Mouse (Mus musculus) frontal cortex, postnatal 10 days (tissue): Measurements from ENCODE around the gene Pebp1.

Experiments
- DNase-seq, 2 experiments: peaks; one replicate each; pipeline ENCODE4 v3.0.0; 2022; ENCODE audit warnings: low spot score in 2 of 2, mixed read lengths in 1 of 2

Gene Pebp1

DNA sequence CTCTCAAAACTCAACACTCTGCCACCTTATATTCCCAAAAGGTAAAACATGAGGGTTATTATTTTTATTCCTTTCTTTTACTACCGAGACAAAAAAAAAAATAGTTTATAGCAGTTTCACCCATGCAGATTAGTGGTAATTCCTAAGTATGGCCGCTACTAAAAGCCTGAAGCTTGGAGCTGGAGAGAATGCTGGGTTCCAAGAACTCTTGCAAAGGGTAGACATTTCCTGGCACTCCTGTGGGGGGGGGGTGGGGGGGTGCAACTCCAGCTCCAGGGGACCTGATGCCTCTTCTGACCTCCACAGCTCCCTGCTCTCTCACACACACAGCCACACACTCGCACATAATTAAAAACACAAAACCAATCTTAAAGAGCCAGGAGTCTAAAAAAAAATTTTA lies 1.1 kb downstream of the Pebp1 start:
- DNase-seq: no peak

DNA sequence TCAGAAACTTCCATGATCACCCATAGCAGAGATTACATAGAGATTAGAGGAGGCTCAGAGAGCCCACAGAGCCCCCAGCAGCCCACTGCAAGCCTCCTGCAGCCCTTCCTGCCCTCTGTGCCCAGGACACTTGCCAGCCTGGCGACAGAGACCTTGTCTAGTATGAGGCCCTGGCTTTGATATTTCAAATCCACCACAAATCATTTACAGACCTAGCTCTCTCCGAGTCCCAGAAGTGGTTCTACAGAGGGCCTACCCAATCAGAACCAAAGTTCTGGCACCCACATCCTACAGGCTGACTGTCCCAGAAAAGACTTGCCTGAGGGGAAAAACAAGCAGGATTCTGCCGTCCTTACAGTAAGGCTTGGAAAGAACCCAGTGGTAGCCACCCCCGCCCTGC lies 2.2 kb downstream of the Pebp1 start:
- no peak for DNase-seq

DNA sequence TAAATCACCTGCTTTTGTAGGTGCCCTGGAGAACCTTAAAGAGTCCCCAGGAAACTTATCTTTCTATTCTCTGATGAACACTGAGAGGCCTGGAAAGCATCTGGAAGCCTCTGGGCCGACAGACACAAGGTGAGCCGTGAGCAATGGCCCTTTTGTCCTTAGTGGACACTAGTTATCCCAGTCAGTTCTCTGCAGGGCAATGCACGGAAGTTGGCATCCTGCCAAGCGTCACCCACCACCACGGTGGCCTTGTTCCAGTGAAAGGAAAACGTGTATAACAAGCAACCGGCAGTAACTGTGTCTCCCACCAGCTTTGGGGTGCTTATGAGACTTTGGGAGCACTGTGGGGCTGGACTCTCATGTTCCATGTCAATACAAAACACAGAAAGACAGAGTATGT lies 2.7 kb downstream of the Pebp1 start:
- no peak for DNase-seq

DNA sequence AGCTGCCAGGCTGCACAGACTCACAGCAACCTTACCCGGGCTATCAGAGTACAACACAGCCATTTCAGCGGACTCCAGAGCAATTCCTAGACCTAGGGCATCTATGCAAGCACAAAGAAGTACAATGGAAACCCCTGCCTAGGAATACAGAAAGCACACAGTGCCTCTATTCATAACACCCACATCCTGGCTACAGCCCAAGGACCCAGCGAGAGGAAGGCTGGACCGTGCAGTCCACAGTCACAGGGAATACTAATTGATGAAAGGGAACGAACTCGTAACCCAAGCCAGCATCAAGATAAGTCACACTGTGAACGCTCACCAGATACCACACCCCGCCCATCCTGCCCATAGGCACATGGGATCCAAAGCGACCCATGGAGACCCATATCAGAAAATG lies 3.4 kb downstream of the Pebp1 start:
- no peak for DNase-seq

DNA sequence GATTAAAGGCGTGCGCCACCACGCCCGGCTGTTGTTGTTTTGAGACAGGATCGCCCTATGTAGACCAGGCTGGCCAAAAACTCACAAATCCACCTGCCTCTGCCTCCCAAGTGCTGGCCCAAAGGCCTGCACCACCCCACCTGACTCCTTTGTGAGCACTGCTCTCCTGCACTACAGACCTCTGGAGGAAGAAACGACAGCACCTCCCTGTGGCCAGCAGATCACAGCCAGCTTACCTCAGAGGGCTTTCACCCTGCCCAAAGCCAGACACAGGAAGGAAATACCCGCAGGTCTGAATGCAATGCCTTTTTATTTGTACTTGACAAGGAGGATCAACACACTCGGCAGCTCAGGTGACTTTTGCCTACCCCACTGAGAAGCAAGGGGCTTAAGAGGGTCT lies 5.1 kb downstream of the Pebp1 start:
- DNase-seq: no peak

DNA sequence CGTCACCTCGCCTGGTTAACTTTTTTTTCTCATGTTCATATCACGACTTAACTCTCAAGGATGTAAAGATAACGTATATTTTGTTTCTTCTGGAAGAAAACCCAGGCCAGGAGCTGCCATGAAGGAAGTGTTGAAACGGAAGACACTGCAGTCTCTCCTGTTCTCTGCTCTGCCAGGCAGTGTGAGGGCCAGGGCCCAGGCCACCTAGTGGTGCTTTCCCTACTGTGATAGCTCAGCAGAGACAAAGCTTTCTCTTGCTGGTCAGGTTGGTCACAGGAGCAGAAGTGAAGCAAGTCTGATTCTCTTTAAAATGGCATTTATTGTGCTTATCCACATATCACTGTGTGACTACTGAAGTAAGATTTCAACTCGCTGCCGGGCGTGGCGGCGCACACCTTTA lies 5.9 kb downstream of the Pebp1 start:
- DNase-seq: no peak

DNA sequence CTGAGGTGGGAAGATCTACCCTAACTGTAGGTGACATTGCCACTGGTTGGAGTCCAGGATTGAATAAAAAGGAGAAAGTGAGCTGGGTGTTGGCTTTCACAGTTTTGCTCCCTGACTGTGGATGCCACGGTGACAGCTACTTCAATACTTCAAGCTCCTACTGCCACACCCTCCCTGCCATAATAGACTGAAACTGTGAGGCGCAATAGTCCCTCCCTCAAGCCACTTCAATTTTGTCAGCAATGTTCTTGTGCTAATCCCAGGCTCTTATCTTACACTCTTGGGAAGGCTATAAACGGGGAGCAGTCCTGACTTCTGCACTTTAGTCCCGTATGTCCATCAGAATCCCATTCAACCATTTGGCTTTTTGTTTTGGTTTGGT lies 7.8 kb downstream of the Pebp1 start:
- no peak for DNase-seq

DNA sequence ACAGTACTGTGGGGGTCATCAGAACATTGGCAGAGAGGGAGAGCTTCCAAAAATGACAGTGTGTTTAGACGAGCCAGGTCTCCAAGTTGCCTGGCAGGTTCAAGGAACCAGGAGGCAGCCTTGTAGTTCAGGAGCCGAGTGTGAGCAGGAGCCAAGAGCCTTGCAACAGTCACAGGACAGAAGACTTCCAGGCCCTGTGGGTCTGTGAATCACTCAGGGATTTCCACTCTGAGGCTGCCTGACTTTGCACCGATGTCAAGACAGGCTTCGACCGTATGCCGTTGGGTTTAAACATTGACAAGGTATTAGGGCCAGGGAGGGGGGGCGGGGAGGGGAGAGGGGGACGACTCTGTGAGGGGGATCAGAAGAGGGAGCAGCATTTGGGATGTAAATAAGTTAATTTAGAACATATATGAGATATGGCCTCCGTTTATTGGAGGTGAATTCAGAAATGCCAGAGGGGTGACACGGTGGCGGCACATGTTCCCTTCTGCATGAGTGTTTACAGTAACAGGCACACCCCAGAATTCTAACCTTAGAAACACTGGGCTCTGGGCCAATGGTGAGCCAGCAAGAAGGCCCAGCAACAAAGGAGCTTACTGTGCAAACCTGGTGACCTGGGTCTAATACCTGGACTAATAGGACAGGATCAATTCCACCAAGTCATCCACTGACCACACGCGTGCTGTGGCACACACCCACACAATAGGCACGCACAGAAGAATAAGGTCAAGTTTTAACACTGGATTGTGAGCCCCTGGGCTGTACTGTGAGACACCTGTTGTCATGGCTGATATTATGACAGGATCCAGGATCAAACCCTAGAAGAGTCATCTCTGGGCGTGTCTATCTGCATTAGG lies 8.4 kb downstream of the Pebp1 start:
- DNase-seq: no peak

DNA sequence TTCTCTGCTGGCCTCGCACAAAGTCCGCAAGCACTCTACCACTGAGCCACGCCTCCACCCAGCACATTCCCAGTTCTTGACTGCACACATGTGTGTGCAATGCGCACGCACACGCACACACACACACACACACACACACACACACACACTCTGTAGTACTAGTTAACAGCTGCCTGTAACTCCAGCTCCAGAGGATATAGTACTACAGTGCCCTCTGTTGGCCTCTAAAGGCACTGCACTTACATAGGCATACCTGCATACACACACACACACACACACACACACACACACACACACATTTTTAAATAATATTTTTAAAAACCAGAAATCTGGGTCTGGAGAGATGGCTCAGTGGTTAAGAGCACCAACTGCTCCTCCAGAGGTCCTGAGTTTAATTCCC lies 9.6 kb downstream of the Pebp1 start:
- DNase-seq: no peak

DNA sequence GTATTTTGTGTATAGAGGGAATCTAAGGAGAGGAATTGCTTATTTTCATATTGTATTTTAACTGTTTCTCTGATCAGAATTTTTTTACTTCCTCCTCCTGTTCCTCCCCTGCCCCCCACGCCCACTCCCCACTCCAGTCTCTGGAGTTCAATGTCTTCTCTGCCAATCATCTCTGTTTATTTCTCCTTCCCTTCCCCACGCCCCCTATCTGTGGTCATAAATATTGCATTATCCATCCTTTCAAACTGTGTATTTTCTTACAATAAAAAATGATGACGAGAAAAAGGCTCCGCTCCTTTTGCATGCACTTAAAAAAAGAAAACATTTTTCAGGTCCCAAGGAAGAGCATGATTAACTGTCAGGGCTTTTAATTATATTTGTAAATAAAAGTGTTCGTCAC lies 12.6 kb downstream of the Pebp1 start:
- no peak for DNase-seq

DNA sequence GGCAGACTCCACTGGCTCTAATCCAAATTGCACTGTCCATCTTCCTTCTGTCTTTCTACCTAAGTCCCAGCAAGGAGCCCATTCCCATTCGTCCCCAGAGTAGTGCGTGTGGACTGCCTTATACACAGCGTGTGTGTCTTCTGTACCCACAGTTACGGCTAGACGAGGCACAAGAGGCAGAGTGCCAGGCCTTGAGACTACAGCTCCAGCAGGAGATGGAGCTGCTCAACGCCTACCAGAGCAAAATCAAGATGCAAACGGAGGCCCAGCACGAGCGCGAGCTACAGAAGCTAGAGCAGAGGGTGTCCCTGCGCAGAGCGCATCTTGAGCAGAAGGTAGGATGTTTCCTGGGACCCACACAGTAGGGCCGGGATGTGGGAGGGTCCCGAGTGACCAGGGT lies 15.5 kb downstream of the Pebp1 start:
- peak in 1 of 2 experiments; percentile 56 for DNase-seq

DNA sequence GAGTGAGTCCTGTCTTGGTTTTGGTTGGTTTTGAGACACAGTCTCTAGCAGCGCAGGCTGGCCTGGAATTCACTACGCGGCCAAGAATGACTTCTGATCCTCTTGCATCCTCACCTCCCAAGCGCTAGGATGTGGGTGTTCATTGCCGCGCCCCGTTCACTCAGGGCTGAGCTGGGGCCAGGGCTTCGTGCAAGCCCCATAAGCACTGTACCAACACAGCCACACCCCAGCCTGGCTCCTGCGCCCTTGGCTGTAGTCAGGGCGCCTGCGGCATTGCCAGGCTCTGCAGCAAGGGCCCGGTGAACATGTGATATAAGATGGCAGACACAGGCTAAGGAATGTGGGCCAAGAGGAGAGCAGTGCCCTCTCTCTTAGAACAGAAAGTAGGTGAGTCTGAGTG lies 18.0 kb downstream of the Pebp1 start:
- DNase-seq: no peak

DNA sequence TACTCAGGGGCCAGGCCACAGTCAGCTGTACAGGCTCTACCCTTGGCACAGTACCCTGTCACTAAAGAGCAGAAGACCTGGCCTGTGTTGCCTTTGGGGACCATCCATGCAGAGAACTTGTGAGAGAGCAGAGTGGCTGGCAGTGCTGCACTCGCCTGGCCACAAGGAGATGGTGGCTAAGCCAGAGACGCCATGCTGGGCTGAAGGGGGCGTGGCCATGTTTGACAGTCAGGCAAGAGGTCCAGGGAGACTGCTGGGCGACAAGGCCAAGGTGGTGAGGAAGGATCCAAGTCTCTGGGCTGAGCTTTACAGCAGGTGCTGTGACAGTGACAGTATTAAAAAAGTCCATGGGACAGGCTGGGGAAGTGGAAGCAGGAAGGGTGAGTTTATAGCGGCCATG lies 18.7 kb downstream of the Pebp1 start:
- no peak for DNase-seq

DNA sequence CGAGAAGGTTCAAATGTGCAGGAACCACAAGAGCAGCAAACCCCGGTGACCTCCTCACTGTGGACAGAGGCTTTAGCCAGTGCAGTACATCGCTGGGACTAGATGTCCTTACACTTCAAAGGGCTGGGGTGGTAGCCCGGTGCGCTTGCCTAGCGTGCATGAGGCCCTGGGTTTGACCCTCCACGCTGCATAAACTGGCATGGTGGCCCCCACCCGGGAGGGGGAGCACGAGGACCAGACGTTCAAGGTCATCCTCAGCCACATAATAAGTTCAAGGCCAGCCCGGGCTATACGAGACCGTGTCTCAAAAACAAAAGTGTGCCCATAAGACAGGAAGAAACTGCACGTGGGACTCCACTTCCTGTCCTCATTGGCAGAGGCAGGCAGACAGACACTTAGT lies 19.5 kb downstream of the Pebp1 start:
- DNase-seq: no peak

DNA sequence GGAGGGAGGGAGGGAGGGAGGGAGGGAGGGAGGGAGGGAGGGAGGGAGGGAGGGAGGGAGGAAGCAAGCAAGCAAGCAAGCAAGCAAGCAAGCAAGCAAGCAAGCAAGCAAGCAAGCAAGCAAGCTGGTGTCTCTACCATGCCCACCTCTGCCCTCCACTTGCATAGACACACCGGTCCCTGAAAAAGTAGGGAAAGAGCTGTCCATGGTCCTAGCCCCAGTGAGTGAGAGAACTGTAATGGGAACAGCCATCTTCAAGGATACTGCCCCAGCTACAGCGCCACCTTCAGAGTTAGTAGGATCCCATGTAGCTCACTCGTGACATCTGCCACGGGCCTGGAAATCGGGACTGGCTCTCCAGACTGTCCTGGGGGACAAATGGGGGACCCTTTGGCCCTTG lies 22.7 kb downstream of the Pebp1 start:
- no peak for DNase-seq

DNA sequence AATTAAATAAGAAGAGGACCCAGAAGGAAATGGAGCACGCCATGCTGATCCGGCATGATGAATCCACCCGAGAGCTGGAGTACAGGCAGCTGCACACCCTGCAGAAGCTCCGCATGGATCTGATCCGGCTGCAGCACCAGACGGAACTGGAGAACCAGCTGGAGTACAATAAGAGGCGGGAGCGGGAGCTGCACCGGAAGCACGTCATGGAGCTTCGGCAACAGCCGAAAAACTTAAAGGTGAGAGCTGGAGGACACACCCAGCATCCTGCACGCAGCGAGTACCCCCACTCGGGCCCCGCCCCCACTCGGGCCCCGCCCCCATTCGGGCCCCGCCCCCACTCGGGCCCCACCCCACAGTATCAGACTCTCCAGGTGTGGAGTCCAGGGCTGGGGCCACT lies 23.9 kb downstream of the Pebp1 start:
- no peak for DNase-seq

DNA sequence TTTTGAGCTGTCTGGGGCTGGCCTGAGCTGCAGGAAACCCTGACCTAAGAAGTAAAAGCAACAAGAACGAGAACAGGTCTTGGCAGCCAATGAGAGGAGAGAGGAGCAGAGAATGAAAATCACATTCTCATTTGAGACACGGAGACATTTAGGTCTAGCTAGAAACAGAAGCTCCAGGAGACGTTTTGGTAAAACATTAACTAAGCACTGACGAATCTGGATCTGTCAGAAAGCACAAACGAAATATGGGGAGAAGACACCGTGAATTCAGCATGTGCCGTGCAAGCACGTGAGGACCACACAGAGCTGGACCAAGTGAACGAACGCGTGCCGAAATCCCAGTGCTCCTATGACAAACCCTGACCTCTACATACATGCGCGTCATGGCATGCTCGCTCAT lies 29.1 kb downstream of the Pebp1 start:
- no peak for DNase-seq

DNA sequence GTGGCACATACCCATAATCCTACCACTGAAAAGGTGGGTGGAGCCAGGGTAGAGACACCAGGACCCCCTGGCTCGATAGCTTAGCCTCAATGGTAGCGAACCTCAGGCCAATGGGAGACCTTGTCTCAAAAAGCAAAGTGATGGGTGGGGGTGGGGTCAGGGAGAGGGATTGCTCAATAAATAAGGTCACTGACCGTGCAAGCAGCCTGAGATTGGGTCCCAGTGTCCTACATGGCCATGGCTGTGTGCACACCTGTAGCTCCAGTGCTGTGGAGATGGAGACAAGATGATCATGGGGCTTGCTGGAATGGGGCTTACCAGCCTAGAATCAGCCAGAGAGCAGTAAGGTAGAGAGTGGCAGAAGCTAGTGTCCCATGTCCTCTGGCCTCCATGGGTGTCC lies 35.7 kb downstream of the Pebp1 start:
- DNase-seq: no peak

DNA sequence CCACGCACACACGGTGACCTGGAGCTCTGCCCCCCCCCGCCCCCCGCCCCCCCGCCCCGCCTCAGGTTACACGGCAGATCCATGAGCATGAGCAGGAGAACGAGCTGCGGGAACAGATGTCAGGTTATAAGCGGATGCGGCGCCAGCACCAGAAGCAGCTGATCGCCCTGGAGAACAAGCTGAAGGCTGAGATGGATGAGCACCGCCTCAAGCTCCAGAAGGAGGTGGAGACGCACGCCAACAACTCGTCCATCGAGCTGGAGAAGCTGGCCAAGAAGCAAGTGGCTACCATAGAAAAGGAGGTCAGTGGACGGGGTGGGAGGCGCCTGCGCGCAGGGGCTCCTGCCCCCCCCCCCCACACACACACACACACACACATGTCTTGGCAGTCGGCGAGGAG lies 36.6 kb downstream of the Pebp1 start:
- DNase-seq: no peak

DNA sequence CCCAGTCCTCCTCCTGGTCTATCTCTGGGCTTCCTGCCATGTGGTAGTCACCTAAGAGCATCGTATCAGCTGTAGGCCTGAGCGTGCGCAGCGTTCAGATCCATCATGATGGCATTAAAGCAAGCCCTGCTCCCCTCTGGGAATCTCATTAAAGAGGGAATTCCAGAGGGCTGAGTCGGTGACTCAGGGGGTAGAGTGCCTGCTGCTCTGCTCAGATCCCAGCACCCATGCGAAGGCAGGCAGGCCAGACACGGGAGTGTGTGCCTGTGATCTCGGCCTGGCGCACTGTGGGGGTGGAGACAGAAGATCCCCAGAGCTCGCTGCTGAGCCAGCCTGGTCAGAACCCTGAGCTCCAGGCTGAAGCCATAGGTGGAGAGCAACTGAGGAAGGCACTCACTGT lies 39.1 kb downstream of the Pebp1 start:
- DNase-seq: no peak

DNA sequence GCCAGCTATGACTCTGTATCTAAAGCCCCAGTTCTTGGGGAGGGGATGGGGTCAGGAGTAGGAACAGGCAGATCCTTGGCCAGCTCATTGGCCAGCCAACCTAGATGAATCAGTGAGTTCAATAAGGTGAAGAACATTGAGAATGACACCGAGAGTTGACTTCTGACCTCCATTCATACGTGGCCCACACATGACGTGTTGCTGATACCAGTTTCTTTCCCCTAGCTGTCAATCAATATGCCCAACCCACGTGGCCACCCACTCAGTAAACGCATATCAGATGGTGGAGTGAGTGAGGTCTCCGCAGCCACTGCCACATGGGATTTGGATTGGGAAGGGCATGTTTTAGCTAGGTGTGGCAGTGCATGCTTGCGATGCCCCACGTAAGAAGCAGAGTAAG lies 42.3 kb downstream of the Pebp1 start:
- DNase-seq: no peak

DNA sequence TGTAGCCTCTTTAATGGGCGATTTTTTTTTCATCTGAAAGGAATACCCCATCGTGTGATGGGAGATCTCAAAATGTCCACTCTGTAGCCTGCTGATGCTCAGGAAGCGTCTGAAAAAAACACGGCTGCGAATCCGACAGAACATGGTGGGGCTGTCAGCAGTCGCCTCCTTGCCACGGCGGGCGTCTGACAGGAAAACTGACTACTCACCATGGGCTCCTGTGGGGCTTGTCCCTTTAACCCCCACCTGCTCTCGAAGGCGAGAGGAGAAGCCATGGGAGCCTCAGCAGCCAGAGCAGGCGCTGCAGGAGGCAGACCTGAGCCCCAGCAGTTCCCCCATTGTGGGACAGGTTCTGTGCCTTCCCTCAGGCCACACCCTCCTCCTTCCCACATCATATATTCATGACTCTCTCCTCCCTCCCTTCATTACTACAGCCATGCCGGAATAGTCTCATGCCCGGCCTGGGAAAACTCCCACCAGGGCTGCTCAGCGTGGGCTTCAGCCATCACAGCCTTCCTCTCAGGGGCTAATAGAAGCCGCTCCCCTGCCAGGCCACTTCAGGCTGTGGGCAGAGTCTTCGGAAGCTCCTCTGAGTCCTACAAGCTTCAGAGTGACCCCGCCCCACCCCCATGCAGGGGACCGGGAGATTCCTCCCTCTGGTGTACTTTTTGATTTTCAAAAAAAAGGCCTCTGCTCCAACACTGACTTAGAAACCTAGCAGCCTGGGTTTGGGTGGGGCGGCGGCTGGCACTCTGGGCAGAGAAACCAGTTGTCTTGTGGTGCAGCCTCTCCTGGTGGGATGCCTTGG lies 44.5 kb downstream of the Pebp1 start:
- DNase-seq: peak in 1 of 2 experiments; percentile 37

DNA sequence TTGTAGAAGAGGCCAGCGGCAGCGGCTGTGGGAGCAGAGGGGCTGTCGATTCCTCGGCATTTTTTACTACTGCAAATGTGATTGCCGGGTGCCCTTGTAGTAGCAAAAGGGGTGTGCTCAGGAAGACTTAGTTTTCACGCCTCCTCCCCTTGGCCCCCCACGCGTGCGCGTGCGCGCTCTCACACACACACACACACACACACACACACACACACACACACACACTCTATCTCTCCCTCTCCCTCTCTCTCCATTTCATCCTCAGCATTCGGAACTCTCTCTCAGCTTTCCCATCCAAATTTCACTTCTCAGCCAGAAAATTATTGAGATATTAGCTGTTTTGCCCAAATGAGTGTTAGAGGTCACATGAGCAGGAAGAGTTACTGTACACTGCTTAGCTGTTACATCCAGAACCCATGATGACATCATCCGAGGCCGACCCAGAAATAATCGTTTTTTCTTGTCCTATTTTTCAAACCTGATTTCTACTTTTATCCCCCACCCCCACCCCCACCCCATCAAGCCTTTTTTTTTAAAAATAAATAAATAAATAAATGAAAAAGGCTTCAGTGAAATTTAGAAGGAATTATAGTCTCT lies 45.4 kb downstream of the Pebp1 start:
- peak; percentile 65 to 72 for DNase-seq
